12 mouse cellular contexts compared by ENCODE assay signal in genomic region chr4:59278410-59278809, GRCm38 (mm10).
DNase-seq lines count a peak whose midpoint lies in the region; ATAC-seq and TF ChIP-seq lines count a peak whose summit lies in the region.
"Had no signal": no experiment of that assay in that cellular context is flagged by ENCODE, and none has a peak within 500 bp of the region (broad histone marks: within the 10 kb centered on the region; RNA-seq: fewer than 3 reads in every experiment).

No protein-coding gene starts in this region.

- peaks cover 57% of the 10 kb centered on the region for H3K4me1 ChIP-seq in liver, embryonic 11.5 days (replicated peaks; ENCODE audit: control insufficient read depth, insufficient read depth, low read length)
- H3K4me1 ChIP-seq in kidney, adult 2 months (ENCODE audit: control insufficient read depth, insufficient read depth, low read length) = peaks cover 2% of the 10 kb centered on the region; the same call in 1 of the 2 replicates
- no peaks in the 10 kb centered on the region for H3K4me1 ChIP-seq in forebrain, embryonic 15.5 days
- H3K4me1 ChIP-seq in forebrain, postnatal 0 days (ENCODE audit: insufficient read depth) = no peaks in the 10 kb centered on the region

- no peak overlapping the region for H3K9ac ChIP-seq in liver, embryonic 11.5 days (ENCODE audit: low read depth, low read length)
- H3K9ac ChIP-seq in forebrain, embryonic 15.5 days (replicated peaks) = no peak overlapping the region
- H3K9ac ChIP-seq in forebrain, postnatal 0 days = no peak overlapping the region
- H3K9ac ChIP-seq: forebrain, embryonic 12.5 days had no signal

- H3K27me3 ChIP-seq in liver, embryonic 11.5 days (replicated peaks; ENCODE audit: control insufficient read depth, insufficient read depth, low read length) = no peaks in the 10 kb centered on the region
- no peaks in the 10 kb centered on the region for H3K27me3 ChIP-seq in kidney, adult 2 months (replicated peaks; ENCODE audit: control insufficient read depth, insufficient read depth, low read length)
- no peaks in the 10 kb centered on the region for H3K27me3 ChIP-seq in forebrain, embryonic 15.5 days
- H3K27me3 ChIP-seq in forebrain, postnatal 0 days (ENCODE audit: insufficient read depth, low read length) = no peaks in the 10 kb centered on the region
- H3K27me3 ChIP-seq: forebrain, embryonic 12.5 days; Patski had no signal

- peak overlapping the region; percentile 24; the same call in 1 of the 2 replicates for H3K27ac ChIP-seq in liver, embryonic 11.5 days (ENCODE audit: low read depth, low read length)
- H3K27ac ChIP-seq in kidney, adult 2 months (ENCODE audit: insufficient read depth, low read depth, low read length) = no peak overlapping the region
- no peak overlapping the region for H3K27ac ChIP-seq in forebrain, embryonic 15.5 days (replicated peaks)
- H3K27ac ChIP-seq in forebrain, postnatal 0 days (ENCODE audit: low read depth, low read length) = no peak overlapping the region
- H3K27ac ChIP-seq: forebrain, embryonic 12.5 days had no signal

- H3K9me3 ChIP-seq in liver, embryonic 11.5 days (ENCODE audit: control insufficient read depth, low read length) = no peaks in the 10 kb centered on the region
- H3K9me3 ChIP-seq in forebrain, embryonic 15.5 days = no peaks in the 10 kb centered on the region
- H3K9me3 ChIP-seq in forebrain, postnatal 0 days (ENCODE audit: low read length) = no peaks in the 10 kb centered on the region
- H3K9me3 ChIP-seq: forebrain, embryonic 12.5 days had no signal

- no peaks in the 10 kb centered on the region for H3K36me3 ChIP-seq in liver, embryonic 11.5 days (ENCODE audit: control insufficient read depth, insufficient read depth, low read length)
- no peaks in the 10 kb centered on the region for H3K36me3 ChIP-seq in kidney, adult 2 months (ENCODE audit: control insufficient read depth, insufficient read depth, low read length)
- H3K36me3 ChIP-seq in forebrain, embryonic 15.5 days = no peaks in the 10 kb centered on the region
- no peaks in the 10 kb centered on the region for H3K36me3 ChIP-seq in forebrain, postnatal 0 days (ENCODE audit: insufficient read depth)
- H3K36me3 ChIP-seq: forebrain, embryonic 12.5 days had no signal

- DNase-seq in heart, adult 11 months = peak; percentile 74
- no peak for DNase-seq in heart, adult 9 months (ENCODE audit: low spot score in 2 of 2)
- no peak for DNase-seq in liver, embryonic 11.5 days (ENCODE audit: low spot score)
- DNase-seq in spleen, adult 12 weeks (ENCODE audit: low spot score) = peak; percentile 57
- DNase-seq in thymus, postnatal 4 days = peak; percentile 81
- no peak for DNase-seq in kidney, adult 2 months
- DNase-seq in forebrain, postnatal 0 days = no peak
- DNase-seq: kidney, adult 9 months had no signal

- ATAC-seq in liver, embryonic 11.5 days (replicated peaks; ENCODE audit: low FRiP score) = peak; percentile 66
- ATAC-seq in forebrain, embryonic 15.5 days (replicated peaks) = no peak
- ATAC-seq in forebrain, postnatal 0 days = no peak
- ATAC-seq: lung, postnatal 0 days; Patski had no signal

- peak overlapping the region; percentile 10 for H3K4me2 ChIP-seq in liver, embryonic 11.5 days
- H3K4me2 ChIP-seq in forebrain, embryonic 15.5 days (replicated peaks) = no peak overlapping the region
- no peak overlapping the region for H3K4me2 ChIP-seq in forebrain, postnatal 0 days (ENCODE audit: low read depth)
- H3K4me2 ChIP-seq: forebrain, embryonic 12.5 days had no signal

- H3K4me3 ChIP-seq in liver, embryonic 11.5 days (ENCODE audit: low read depth, low read length) = no peak overlapping the region
- H3K4me3 ChIP-seq in kidney, adult 2 months (ENCODE audit: insufficient read depth, low read depth, low read length) = no peak overlapping the region
- H3K4me3 ChIP-seq in forebrain, embryonic 15.5 days = no peak overlapping the region
- no peak overlapping the region for H3K4me3 ChIP-seq in forebrain, postnatal 0 days (ENCODE audit: low read depth, low read length)
- H3K4me3 ChIP-seq: forebrain, embryonic 12.5 days had no signal

- WGBS in liver, embryonic 11.5 days = 51% methylated on average over 7 of the region's 7 CpGs
- 89% methylated on average over 7 of the region's 7 CpGs for WGBS in kidney, adult 2 months
- 90% methylated on average over 7 of the region's 7 CpGs for WGBS in forebrain, embryonic 15.5 days
- 96% methylated on average over 7 of the region's 7 CpGs for WGBS in forebrain, postnatal 0 days

- TF ChIP-seq CTCF in kidney, adult 2 months (conservative IDR thresholded peaks at IDR 0.05; ENCODE audit: insufficient read depth, insufficient read length, low read depth, low read length) = no peak
- TF ChIP-seq CTCF in forebrain, postnatal 0 days (IDR thresholded peaks at IDR 0.05; ENCODE audit: low read depth) = no peak

- TF ChIP-seq POLR2A in kidney, adult 2 months (IDR thresholded peaks at IDR 0.05; ENCODE audit: low read depth, low read length) = no peak

Comparison
In these comparisons a context has a peak if more than half of its experiments do, and no peak if none do; other contexts are left out.
1. DNase-seq: peak in heart, adult 11 months (single experiment), spleen, adult 12 weeks (single experiment) and thymus, postnatal 4 days (single experiment); none in heart, adult 9 months (0 of 2), liver, embryonic 11.5 days (single experiment), kidney, adult 2 months (single experiment) and forebrain, postnatal 0 days (single experiment).